ENCODE assay signal across 8 mouse cellular contexts in genomic region chr11:61173477-61173876, GRCm38 (mm10). TPM values are rescaled to one million over a fixed set of nuclear protein-coding genes. Genes with fewer than 3 reads are reported as not detected.
DNase-seq lines count a peak whose midpoint lies in the region; ATAC-seq and TF ChIP-seq lines count a peak whose summit lies in the region.
"Not testable (repeated sequence)": the region's sequence is repeated elsewhere in the genome, so short reads cannot be mapped to it uniquely, and the experiment has no call there.

No protein-coding gene starts in this region.

- not testable (repeated sequence) for TF ChIP-seq POLR2A in brain, embryonic 14.5 days (IDR thresholded peaks at IDR 0.05; ENCODE audit: borderline replicate concordance, extremely low read depth, insufficient read depth, insufficient read length, poor library complexity, severe bottlenecking)

- peak; percentile 7 for DNase-seq in brain, embryonic 14.5 days (ENCODE audit: low read depth)
- not testable (repeated sequence) for DNase-seq in heart, embryonic 10.5 days (ENCODE audit: low spot score); left cerebral cortex, adult 2 months (ENCODE audit: extremely low spot score in 1 of 2, low spot score in 2 of 2); liver, postnatal 0 days; stomach, postnatal 0 days (ENCODE audit: low spot score)

- not testable (repeated sequence) for H3K9ac ChIP-seq in embryonic facial prominence, embryonic 15.5 days; stomach, postnatal 0 days (ENCODE audit: low read length)
- H3K9ac ChIP-seq in hindbrain, embryonic 15.5 days = peak overlapping the region; percentile 99
- peak overlapping the region; percentile 89 for H3K9ac ChIP-seq in liver, postnatal 0 days (replicated peaks)
- peak overlapping the region; percentile 50 for H3K9ac ChIP-seq in midbrain, embryonic 16.5 days (ENCODE audit: low read depth, low read length)

- not testable (repeated sequence) for H3K36me3 ChIP-seq in embryonic facial prominence, embryonic 15.5 days; heart, embryonic 10.5 days; hindbrain, embryonic 15.5 days; liver, postnatal 0 days (replicated peaks; ENCODE audit: insufficient read depth, low read length); midbrain, embryonic 16.5 days (ENCODE audit: control insufficient read depth, insufficient read depth, low read length); stomach, postnatal 0 days (ENCODE audit: control insufficient read depth, insufficient read depth, low read length)

- not testable (repeated sequence) for ATAC-seq in embryonic facial prominence, embryonic 15.5 days (ENCODE audit: insufficient number of reproducible peaks, low FRiP score, low TSS enrichment, low read depth); hindbrain, embryonic 15.5 days (ENCODE audit: low FRiP score, low read depth); liver, postnatal 0 days; midbrain, embryonic 16.5 days; stomach, postnatal 0 days (ENCODE audit: low FRiP score, low TSS enrichment)

- intact Hi-C loops in left cerebral cortex, adult 2 months (cut with DNase I) = not testable (repeated sequence)

- not testable (repeated sequence) for TF ChIP-seq EP300 in liver, postnatal 0 days (IDR thresholded peaks at IDR 0.05; ENCODE audit: low read depth); stomach, postnatal 0 days (optimal IDR thresholded peaks at IDR 0.05)

- H3K4me3 ChIP-seq in embryonic facial prominence, embryonic 15.5 days (replicated peaks) = peak overlapping the region; percentile 100
- H3K4me3 ChIP-seq in heart, embryonic 10.5 days = peak overlapping the region; percentile 98
- peak overlapping the region; percentile 87 for H3K4me3 ChIP-seq in hindbrain, embryonic 15.5 days
- peak overlapping the region; percentile 81 for H3K4me3 ChIP-seq in left cerebral cortex, adult 2 months
- peak overlapping the region; percentile 78; the same call in 1 of the 2 replicates for H3K4me3 ChIP-seq in liver, postnatal 0 days (ENCODE audit: low read depth, low read length)
- H3K4me3 ChIP-seq in midbrain, embryonic 16.5 days (ENCODE audit: low read depth, low read length) = peak overlapping the region; percentile 100
- peak overlapping the region; percentile 97 for H3K4me3 ChIP-seq in stomach, postnatal 0 days (ENCODE audit: low read depth, low read length)

- not testable (repeated sequence) for H3K9me3 ChIP-seq in embryonic facial prominence, embryonic 15.5 days (replicated peaks); heart, embryonic 10.5 days; hindbrain, embryonic 15.5 days; liver, postnatal 0 days (ENCODE audit: low read length); midbrain, embryonic 16.5 days (replicated peaks; ENCODE audit: control insufficient read depth, low read length, poor library complexity, severe bottlenecking); stomach, postnatal 0 days (ENCODE audit: control insufficient read depth, low read length)

- 24% methylated on average over 15 of the region's 15 CpGs for WGBS in embryonic facial prominence, embryonic 15.5 days
- WGBS in heart, embryonic 10.5 days = 38% methylated on average over 15 of the region's 15 CpGs
- 27% methylated on average over 15 of the region's 15 CpGs for WGBS in hindbrain, embryonic 15.5 days
- WGBS in liver, postnatal 0 days (ENCODE audit: insufficient replicate concordance) = 42% methylated on average over 15 of the region's 15 CpGs
- 11% methylated on average over 15 of the region's 15 CpGs for WGBS in midbrain, embryonic 16.5 days
- 21% methylated on average over 15 of the region's 15 CpGs for WGBS in stomach, postnatal 0 days

- peak overlapping the region; percentile 64 for H3K4me2 ChIP-seq in embryonic facial prominence, embryonic 15.5 days (replicated peaks)
- H3K4me2 ChIP-seq in hindbrain, embryonic 15.5 days = peak overlapping the region; percentile 71
- H3K4me2 ChIP-seq in liver, postnatal 0 days (ENCODE audit: low read depth, low read length) = peak overlapping the region; percentile 97
- H3K4me2 ChIP-seq in midbrain, embryonic 16.5 days (ENCODE audit: low read length) = peak overlapping the region; percentile 59
- H3K4me2 ChIP-seq in stomach, postnatal 0 days (replicated peaks; ENCODE audit: low read depth) = peak overlapping the region; percentile 79

- H3K4me1 ChIP-seq in embryonic facial prominence, embryonic 15.5 days = peaks cover 32% of the 10 kb centered on the region
- H3K4me1 ChIP-seq in heart, embryonic 10.5 days = peaks cover 17% of the 10 kb centered on the region
- H3K4me1 ChIP-seq in hindbrain, embryonic 15.5 days (replicated peaks) = peaks cover 58% of the 10 kb centered on the region
- H3K4me1 ChIP-seq in liver, postnatal 0 days (ENCODE audit: insufficient read depth) = peaks cover 15% of the 10 kb centered on the region
- peaks cover 53% of the 10 kb centered on the region for H3K4me1 ChIP-seq in midbrain, embryonic 16.5 days (ENCODE audit: control insufficient read depth, insufficient read depth, low read length)
- H3K4me1 ChIP-seq in stomach, postnatal 0 days (replicated peaks; ENCODE audit: control insufficient read depth, insufficient read depth) = not testable (repeated sequence)

- not testable (repeated sequence) for TF ChIP-seq CTCF in brain, embryonic 14.5 days (IDR thresholded peaks at IDR 0.05; ENCODE audit: borderline replicate concordance, extremely low read depth, insufficient read depth, insufficient read length); left cerebral cortex, adult 2 months (IDR thresholded peaks at IDR 0.05); liver, postnatal 0 days (IDR thresholded peaks at IDR 0.05; ENCODE audit: low read depth); stomach, postnatal 0 days (IDR thresholded peaks at IDR 0.05; ENCODE audit: low read depth)

- not testable (repeated sequence) for H3K27ac ChIP-seq in embryonic facial prominence, embryonic 15.5 days (replicated peaks); heart, embryonic 10.5 days; hindbrain, embryonic 15.5 days (replicated peaks); left cerebral cortex, adult 2 months; liver, postnatal 0 days (ENCODE audit: low read depth); midbrain, embryonic 16.5 days (ENCODE audit: low read length); stomach, postnatal 0 days (replicated peaks)

- not testable (repeated sequence) for H3K27me3 ChIP-seq in embryonic facial prominence, embryonic 15.5 days; heart, embryonic 10.5 days (ENCODE audit: insufficient read depth, poor library complexity, severe bottlenecking); hindbrain, embryonic 15.5 days; liver, postnatal 0 days (ENCODE audit: insufficient read depth, low read length); midbrain, embryonic 16.5 days (ENCODE audit: control insufficient read depth, insufficient read depth, low read depth, low read length); stomach, postnatal 0 days (ENCODE audit: control insufficient read depth, insufficient read depth, low read length)

RNA-seq across cellular contexts. Expression of gene Usp22, which starts 1.4 kb away (rescaled TPM):
- 318 and 370 TPM in 2 replicates for polyA plus RNA-seq in brain, embryonic 14.5 days (2012; rRNA removed)
- 131 and 140 TPM in 2 replicates for polyA plus RNA-seq in embryonic facial prominence, embryonic 15.5 days (2015; fragmentation: Nextera tagmentation; extraction: Ambion mirVana)
- polyA plus RNA-seq in heart, embryonic 10.5 days (2016; fragmentation: Nextera tagmentation; extraction: Ambion mirVana) = 105 and 106 TPM in 2 replicates
- polyA plus RNA-seq in hindbrain, embryonic 15.5 days (2015; fragmentation: Nextera tagmentation; extraction: Ambion mirVana) = 367 and 410 TPM in 2 replicates
- 100 to 1,000 TPM; 194 to 209 TPM for total RNA-seq in left cerebral cortex, adult 2 months (2021)
- 8.7 and 10.0 TPM in 2 replicates for polyA plus RNA-seq in liver, postnatal 0 days (2015; fragmentation: Nextera tagmentation; extraction: Ambion mirVana)
- 439 and 447 TPM in 2 replicates for polyA plus RNA-seq in midbrain, embryonic 16.5 days (2015; fragmentation: Nextera tagmentation; extraction: Ambion mirVana)
- 31.9 and 35.6 TPM in 2 replicates for polyA plus RNA-seq in stomach, postnatal 0 days (2015; fragmentation: Nextera tagmentation; extraction: Ambion mirVana)

RNA-seq across cellular contexts. Expression of gene Aldh3a1, which starts 33.9 kb away (rescaled TPM):
- polyA plus RNA-seq in brain, embryonic 14.5 days (2012; rRNA removed) = 0.08 TPM in 1 of 2 replicates, not detected in the other
- polyA plus RNA-seq in embryonic facial prominence, embryonic 15.5 days (2015; fragmentation: Nextera tagmentation; extraction: Ambion mirVana) = 3.6 and 5.4 TPM in 2 replicates
- polyA plus RNA-seq in heart, embryonic 10.5 days (2016; fragmentation: Nextera tagmentation; extraction: Ambion mirVana) = not detected in 2 replicates
- polyA plus RNA-seq in hindbrain, embryonic 15.5 days (2015; fragmentation: Nextera tagmentation; extraction: Ambion mirVana) = 0.17 and 0.26 TPM in 2 replicates
- 1 to 10 TPM; 2.1 to 2.6 TPM for total RNA-seq in left cerebral cortex, adult 2 months (2021)
- polyA plus RNA-seq in liver, postnatal 0 days (2015; fragmentation: Nextera tagmentation; extraction: Ambion mirVana) = 0.09 and 0.12 TPM in 2 replicates
- polyA plus RNA-seq in midbrain, embryonic 16.5 days (2015; fragmentation: Nextera tagmentation; extraction: Ambion mirVana) = 0.12 and 0.18 TPM in 2 replicates
- polyA plus RNA-seq in stomach, postnatal 0 days (2015; fragmentation: Nextera tagmentation; extraction: Ambion mirVana) = 3.4 and 3.9 TPM in 2 replicates

RNA-seq across cellular contexts. Expression of gene Tnfrsf13b, which starts 46.9 kb away (rescaled TPM):
- polyA plus RNA-seq in brain, embryonic 14.5 days (2012; rRNA removed) = 1.3 and 1.6 TPM in 2 replicates
- polyA plus RNA-seq in embryonic facial prominence, embryonic 15.5 days (2015; fragmentation: Nextera tagmentation; extraction: Ambion mirVana) = 2.2 and 3.2 TPM in 2 replicates
- 1.1 and 1.2 TPM in 2 replicates for polyA plus RNA-seq in heart, embryonic 10.5 days (2016; fragmentation: Nextera tagmentation; extraction: Ambion mirVana)
- 1.3 and 1.4 TPM in 2 replicates for polyA plus RNA-seq in hindbrain, embryonic 15.5 days (2015; fragmentation: Nextera tagmentation; extraction: Ambion mirVana)
- 1 to 10 TPM; 1.2 to 1.4 TPM for total RNA-seq in left cerebral cortex, adult 2 months (2021)
- 8.1 and 9.4 TPM in 2 replicates for polyA plus RNA-seq in liver, postnatal 0 days (2015; fragmentation: Nextera tagmentation; extraction: Ambion mirVana)
- polyA plus RNA-seq in midbrain, embryonic 16.5 days (2015; fragmentation: Nextera tagmentation; extraction: Ambion mirVana) = 0.94 and 1.2 TPM in 2 replicates
- 1.9 and 2.6 TPM in 2 replicates for polyA plus RNA-seq in stomach, postnatal 0 days (2015; fragmentation: Nextera tagmentation; extraction: Ambion mirVana)
